In genomic region chr4:34922177-34922870, GRCm38 (mm10) we compare ENCODE assay signal across 8 mouse cellular contexts. TPM values are rescaled to one million over a fixed set of nuclear protein-coding genes. Genes with fewer than 3 reads are reported as not detected.
DNase-seq lines count a peak whose midpoint lies in the region; ATAC-seq and TF ChIP-seq lines count a peak whose summit lies in the region.

No protein-coding gene starts in this region.

- no peak for ATAC-seq in limb, embryonic 11.5 days (ENCODE audit: insufficient number of reproducible peaks, low FRiP score, low TSS enrichment, low read depth)
- peak; percentile 92 to 97 for ATAC-seq in hematopoietic stem cell, adult 5-6 weeks (replicated peaks in 1 of 2; ENCODE audit: insufficient read depth in 1 of 2, low FRiP score in 2 of 2, low TSS enrichment in 1 of 2, low read depth in 1 of 2, poor library complexity in 2 of 2, severe bottlenecking in 2 of 2)
- ATAC-seq in erythroblast, adult 5-6 weeks (replicated peaks; ENCODE audit: low FRiP score, poor library complexity, severe bottlenecking), result no peak

- no peaks in the 10 kb centered on the region for H3K27me3 ChIP-seq in limb, embryonic 11.5 days (ENCODE audit: control insufficient read depth, insufficient read depth, low read length)
- H3K27me3 ChIP-seq in limb, embryonic 10.5 days (ENCODE audit: low read depth, poor library complexity, severe bottlenecking), result no peaks in the 10 kb centered on the region

- H3K4me1 ChIP-seq in limb, embryonic 11.5 days (ENCODE audit: control insufficient read depth, insufficient read depth, low read length), result no peaks in the 10 kb centered on the region
- peaks cover 7% of the 10 kb centered on the region for H3K4me1 ChIP-seq in limb, embryonic 10.5 days
- H3K4me1 ChIP-seq in cortical plate, adult 2 months (ENCODE audit: control insufficient read depth, insufficient read depth, low read length), result no peaks in the 10 kb centered on the region

- H3K4me2 ChIP-seq in limb, embryonic 11.5 days (ENCODE audit: low read depth, severe bottlenecking), result no peak overlapping the region

- TF ChIP-seq POLR2A in cortical plate, adult 2 months (IDR thresholded peaks at IDR 0.05; ENCODE audit: extremely low read depth, insufficient read depth, low read length), result no peak

- no peaks in the 10 kb centered on the region for H3K36me3 ChIP-seq in limb, embryonic 11.5 days (ENCODE audit: control insufficient read depth, insufficient read depth, low read length)
- no peaks in the 10 kb centered on the region for H3K36me3 ChIP-seq in limb, embryonic 10.5 days

- TF ChIP-seq CTCF in cortical plate, adult 2 months (IDR thresholded peaks at IDR 0.05; ENCODE audit: extremely low read depth, insufficient read depth, low read length), result peak; percentile 95

- 65% methylated on average over 6 of the region's 6 CpGs for WGBS in limb, embryonic 11.5 days
- 68% methylated on average over 6 of the region's 6 CpGs for WGBS in limb, embryonic 10.5 days

- H3K27ac ChIP-seq in limb, embryonic 11.5 days (replicated peaks; ENCODE audit: low read depth, low read length), result no peak overlapping the region
- H3K27ac ChIP-seq in limb, embryonic 10.5 days, result no peak overlapping the region
- no peak overlapping the region for H3K27ac ChIP-seq in cortical plate, adult 2 months (ENCODE audit: insufficient read depth, low read length)

- H3K4me3 ChIP-seq in limb, embryonic 11.5 days (ENCODE audit: low read depth, low read length), result no peak overlapping the region
- H3K4me3 ChIP-seq in limb, embryonic 10.5 days, result no peak overlapping the region
- H3K4me3 ChIP-seq in cortical plate, adult 2 months (ENCODE audit: insufficient read depth, low read length), result no peak overlapping the region

- H3K9ac ChIP-seq in limb, embryonic 11.5 days (ENCODE audit: low read length), result no peak overlapping the region

- no peaks in the 10 kb centered on the region for H3K9me3 ChIP-seq in limb, embryonic 11.5 days (ENCODE audit: control insufficient read depth, low read length)
- no peaks in the 10 kb centered on the region for H3K9me3 ChIP-seq in limb, embryonic 10.5 days (replicated peaks)

- peak; percentile 41 for DNase-seq in limb, embryonic 11.5 days (ENCODE audit: low spot score)
- DNase-seq in limb, embryonic 10.5 days (ENCODE audit: low spot score), result no peak
- DNase-seq in T-cell, adult 2 months (ENCODE audit: low spot score), result peak; percentile 30
- peak; percentile 49 to 76 for DNase-seq in layer of hippocampus, postnatal 14 days (ENCODE audit: low spot score in 2 of 2)
- DNase-seq in naive thymus-derived CD4-positive, alpha-beta T cell, adult 2 months (ENCODE audit: low read depth), result peak; percentile 71

RNA-seq across cellular contexts. Expression of gene Cga, which starts 28.7 kb away (rescaled TPM):
- polyA plus RNA-seq in limb, embryonic 11.5 days (2014; fragmentation: Nextera tagmentation; extraction: Ambion mirVana), result not detected in 2 replicates
- polyA plus RNA-seq in limb, embryonic 10.5 days (2016; fragmentation: Nextera tagmentation; extraction: Ambion mirVana), result not detected in 2 replicates
- not detected in 2 replicates for polyA plus RNA-seq in cortical plate, adult 2 months (2012; rRNA removed)
- total RNA-seq in hematopoietic stem cell, adult 5-6 weeks (2017), result not detected in 2 replicates
- total RNA-seq in layer of hippocampus, postnatal 14 days (2021), result not detected
- total RNA-seq in erythroblast, adult 5-6 weeks (2015; ENCODE audit: low replicate concordance), result not detected in 2 replicates
- not detected in 2 replicates for total RNA-seq in erythroblast, adult 5-6 weeks (2017; ENCODE audit: low replicate concordance)

RNA-seq across cellular contexts. Expression of gene Zfp292, which starts 39.6 kb away (rescaled TPM):
- polyA plus RNA-seq in limb, embryonic 11.5 days (2014; fragmentation: Nextera tagmentation; extraction: Ambion mirVana), result 35.2 and 35.9 TPM in 2 replicates
- 20.5 and 25.3 TPM in 2 replicates for polyA plus RNA-seq in limb, embryonic 10.5 days (2016; fragmentation: Nextera tagmentation; extraction: Ambion mirVana)
- polyA plus RNA-seq in cortical plate, adult 2 months (2012; rRNA removed), result 7.3 and 8.0 TPM in 2 replicates
- total RNA-seq in hematopoietic stem cell, adult 5-6 weeks (2017), result 65.7 and 68.7 TPM in 2 replicates
- total RNA-seq in layer of hippocampus, postnatal 14 days (2021), result 10 to 100 TPM; 23.8 to 25.3 TPM
- 9.2 and 10.4 TPM in 2 replicates for total RNA-seq in erythroblast, adult 5-6 weeks (2015; ENCODE audit: low replicate concordance)
- 6.4 and 7.8 TPM in 2 replicates for total RNA-seq in erythroblast, adult 5-6 weeks (2017; ENCODE audit: low replicate concordance)

Comparison
In these comparisons a context has a peak if more than half of its experiments do, and no peak if none do; other contexts are left out.
1. ATAC-seq: peak in hematopoietic stem cell, adult 5-6 weeks (2 of 2); none in limb, embryonic 11.5 days (single experiment) and erythroblast, adult 5-6 weeks (single experiment).